Mouse (Mus musculus) adipocyte (in vitro differentiated cells): ENCODE measurements at regions not wholly inside any gene's neighbourhood (a gene's known extent, or its start where the extent isn't known, plus 50 kb on each side); places are given as distances from the start of the nearest gene placed in this dataset.

Source experiments
- DNase-seq: peaks from one replicate; pipeline ENCODE4 v3.0.0-alpha.2; 2016; ENCODE audit warnings: low spot score

GRCm38 (mm10) chr16:13204948-13205470, 51.3 kb upstream of the Mrtfb start:
- DNase-seq, result no peak

- DNase-seq, result peak; percentile 71
Measured at GRCm38 (mm10) chr16:13205855-13206254, 50.4 kb upstream of the Mrtfb start.
